Mouse (Mus musculus): ENCODE results near the gene Wdr19. TPM values are rescaled to one million over a fixed set of nuclear protein-coding genes. Genes with fewer than 3 reads are reported as not detected.

Gene Wdr19
- not detected in 2 replicates for polyA plus RNA-seq (2012; ENCODE audit: insufficient read depth, insufficient read length, low replicate concordance, missing spikeins)

GRCm38 (mm10) chr5:65199346-65200128 is at the start of gene Wdr19:
Gene Wdr19, plus strand, starts transcription at chr5:65199696.
- Histone ChIP-seq H3K4me1 (ENCODE audit: control insufficient read depth, insufficient read depth, low read length) (no peaks in the 10 kb centered on the region), H3K27ac (ENCODE audit: insufficient read depth, low read depth, low read length) (peak within 1 kb of the TSS; percentile 73), H3K4me3 (ENCODE audit: insufficient read depth, low read depth, low read length) (peak within 1 kb of the TSS; percentile 77)
- TF ChIP-seq POLR2A (IDR thresholded peaks at IDR 0.05; ENCODE audit: insufficient read depth, low read depth, low read length): peak; percentile 51
- no peak for TF ChIP-seq CTCF (IDR thresholded peaks at IDR 0.05; ENCODE audit: insufficient read depth, low read depth, low read length)
- under 1% methylated on average over 37 of the region's 37 CpGs for WGBS

- Histone ChIP-seq H3K27ac (ENCODE audit: insufficient read depth, low read depth, low read length) (no peak overlapping the region), H3K4me3 (ENCODE audit: insufficient read depth, low read depth, low read length) (no peak overlapping the region), H3K4me1 (ENCODE audit: control insufficient read depth, insufficient read depth, low read length) (0 out of 2 replicates have a peak, but pooled peaks cover 3% of the 10 kb centered on the region)
- WGBS: 87% methylated on average over 6 of the region's 6 CpGs
- no peak for TF ChIP-seq CTCF (IDR thresholded peaks at IDR 0.05; ENCODE audit: insufficient read depth, low read depth, low read length)
- TF ChIP-seq POLR2A (IDR thresholded peaks at IDR 0.05; ENCODE audit: insufficient read depth, low read depth, low read length): no peak
These were observed 49.8 kb upstream of the Wdr19 start for GRCm38 (mm10) chr5:65149706-65150105.

GRCm38 (mm10) chr5:65150376-65150955 is 49.0 kb upstream of the Wdr19 start:
- TF ChIP-seq CTCF (IDR thresholded peaks at IDR 0.05; ENCODE audit: insufficient read depth, low read depth, low read length): no peak
- TF ChIP-seq POLR2A (IDR thresholded peaks at IDR 0.05; ENCODE audit: insufficient read depth, low read depth, low read length): no peak
- H3K4me3 ChIP-seq (ENCODE audit: insufficient read depth, low read depth, low read length): no peak overlapping the region
- 89% methylated on average over 8 of the region's 8 CpGs for WGBS
- no peak overlapping the region for H3K27ac ChIP-seq (ENCODE audit: insufficient read depth, low read depth, low read length)
- H3K4me1 ChIP-seq (ENCODE audit: control insufficient read depth, insufficient read depth, low read length): 0 out of 2 replicates have a peak, but pooled peaks cover 3% of the 10 kb centered on the region

GRCm38 (mm10) chr5:65151276-65151675 is 48.2 kb upstream of the Wdr19 start:
- no peak overlapping the region for H3K27ac ChIP-seq (ENCODE audit: insufficient read depth, low read depth, low read length)
- no peak for TF ChIP-seq CTCF (IDR thresholded peaks at IDR 0.05; ENCODE audit: insufficient read depth, low read depth, low read length)
- TF ChIP-seq POLR2A (IDR thresholded peaks at IDR 0.05; ENCODE audit: insufficient read depth, low read depth, low read length): no peak
- H3K4me1 ChIP-seq (ENCODE audit: control insufficient read depth, insufficient read depth, low read length): 0 out of 2 replicates have a peak, but pooled peaks cover 3% of the 10 kb centered on the region
- no peak overlapping the region for H3K4me3 ChIP-seq (ENCODE audit: insufficient read depth, low read depth, low read length)
- 90% methylated on average over 3 of the region's 3 CpGs for WGBS

- Histone ChIP-seq H3K4me3 (ENCODE audit: insufficient read depth, low read depth, low read length) (no peak overlapping the region), H3K27ac (ENCODE audit: insufficient read depth, low read depth, low read length) (no peak overlapping the region), H3K4me1 (ENCODE audit: control insufficient read depth, insufficient read depth, low read length) (0 out of 2 replicates have a peak, but pooled peaks cover 3% of the 10 kb centered on the region)
- WGBS: 88% methylated on average over 5 of the region's 5 CpGs
- TF ChIP-seq CTCF (IDR thresholded peaks at IDR 0.05; ENCODE audit: insufficient read depth, low read depth, low read length) (no peak), POLR2A (IDR thresholded peaks at IDR 0.05; ENCODE audit: insufficient read depth, low read depth, low read length) (no peak)
These were observed 47.7 kb upstream of the Wdr19 start for GRCm38 (mm10) chr5:65151767-65152166.

- no peaks in the 10 kb centered on the region for H3K4me1 ChIP-seq (ENCODE audit: control insufficient read depth, insufficient read depth, low read length)
- WGBS: 87% methylated on average over 6 of the region's 6 CpGs
- no peak for TF ChIP-seq CTCF (IDR thresholded peaks at IDR 0.05; ENCODE audit: insufficient read depth, low read depth, low read length)
- no peak overlapping the region for H3K27ac ChIP-seq (ENCODE audit: insufficient read depth, low read depth, low read length)
- no peak overlapping the region for H3K4me3 ChIP-seq (ENCODE audit: insufficient read depth, low read depth, low read length)
These were observed 45.2 kb upstream of the Wdr19 start for GRCm38 (mm10) chr5:65154287-65154686.

- Histone ChIP-seq H3K4me1 (ENCODE audit: control insufficient read depth, insufficient read depth, low read length) (no peaks in the 10 kb centered on the region), H3K27ac (ENCODE audit: insufficient read depth, low read depth, low read length) (no peak overlapping the region), H3K4me3 (ENCODE audit: insufficient read depth, low read depth, low read length) (no peak overlapping the region)
- 92% methylated on average over 2 of the region's 2 CpGs for WGBS
- no peak for TF ChIP-seq CTCF (IDR thresholded peaks at IDR 0.05; ENCODE audit: insufficient read depth, low read depth, low read length)
- no peak for TF ChIP-seq POLR2A (IDR thresholded peaks at IDR 0.05; ENCODE audit: insufficient read depth, low read depth, low read length)
These were observed 42.6 kb upstream of the Wdr19 start for GRCm38 (mm10) chr5:65156853-65157252.

GRCm38 (mm10) chr5:65157412-65158381 is 41.8 kb upstream of the Wdr19 start:
- Histone ChIP-seq H3K27ac (ENCODE audit: insufficient read depth, low read depth, low read length) (no peak overlapping the region), H3K4me3 (ENCODE audit: insufficient read depth, low read depth, low read length) (no peak overlapping the region), H3K4me1 (ENCODE audit: control insufficient read depth, insufficient read depth, low read length) (no peaks in the 10 kb centered on the region)
- no peak for TF ChIP-seq CTCF (IDR thresholded peaks at IDR 0.05; ENCODE audit: insufficient read depth, low read depth, low read length)
- TF ChIP-seq POLR2A (IDR thresholded peaks at IDR 0.05; ENCODE audit: insufficient read depth, low read depth, low read length): no peak
- 83% methylated on average over 22 of the region's 22 CpGs for WGBS

All from olfactory bulb, adult 2 months (tissue).